Mouse (Mus musculus) G1E (cell line): ENCODE measurements at regions not wholly inside any gene's neighbourhood (a gene's known extent, or its start where the extent isn't known, plus 50 kb on each side); places are given as distances from the start of the nearest gene placed in this dataset.

Experiments
- CTCF ChIP-seq: IDR thresholded peaks from 2 replicates; pipeline ENCODE4 v1.5.1; 2012; ENCODE audit warnings: low read depth, low read length, inconsistent platforms, mixed read lengths
- GATA1 ChIP-seq: IDR thresholded peaks from 2 replicates; pipeline ENCODE4 v1.6.1; 2012; ENCODE audit warnings: borderline replicate concordance, low read length, inconsistent platforms, mixed read lengths

GRCm38 (mm10) chr8:126805365-126806180, 140.1 kb downstream of the Tomm20 start:
- TF ChIP-seq CTCF (no peak), GATA1 (no peak)
